Mouse (Mus musculus) lung, postnatal 0 days (tissue): Measurements from ENCODE around the gene Tjp3.

Experiments
- CTCF ChIP-seq: IDR thresholded peaks from 2 replicates; pipeline ENCODE4 v1.5.1; 2016; ENCODE audit warnings: antibody characterized with exemption, mild to moderate bottlenecking
- EP300 ChIP-seq: IDR thresholded peaks from 2 replicates; pipeline ENCODE4 v1.6.1; 2016; ENCODE audit warnings: antibody characterized with exemption, mild to moderate bottlenecking, control low read depth

GRCm38 (mm10) chr10:81293334-81294030 is 2.1 kb upstream of the Tjp3 start:
- TF ChIP-seq EP300 (no peak), CTCF (no peak)
